ENCODE assay signal across 15 mouse cellular contexts in the genomic region with DNA sequence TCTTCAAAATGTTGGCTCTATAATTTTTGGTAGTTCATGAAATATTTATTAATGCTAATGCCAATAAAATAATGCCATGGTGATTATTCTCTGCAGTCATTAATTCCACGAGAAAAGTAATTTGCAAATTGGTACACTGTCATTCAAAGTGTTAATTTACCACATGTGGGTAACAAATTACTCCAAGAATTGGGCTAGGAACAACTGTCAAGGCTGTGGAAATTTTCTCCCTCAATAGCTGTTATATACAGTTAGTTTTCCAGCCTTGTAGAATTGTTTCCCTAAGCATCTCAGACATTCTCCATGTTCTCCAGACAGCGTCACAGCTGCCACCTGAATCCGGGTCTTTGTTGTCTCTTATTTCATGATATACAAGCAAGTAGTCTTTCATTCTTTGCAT.
DNase-seq lines count a peak whose midpoint lies in the region; ATAC-seq lines count a peak whose summit lies in the region.
"Had no signal": no experiment of that assay in that cellular context is flagged by ENCODE, and none has a peak within 500 bp of the region (broad histone marks: within the 10 kb centered on the region; RNA-seq: fewer than 3 reads in every experiment).

No protein-coding gene starts in this region.

- H3K9me3 ChIP-seq in forebrain, embryonic 14.5 days (replicated peaks; ENCODE audit: control insufficient read depth, low read length) = 0 out of 2 replicates have a peak, but pooled peaks cover 3% of the 10 kb centered on the region
- H3K9me3 ChIP-seq in forebrain, embryonic 11.5 days (ENCODE audit: control insufficient read depth, low read length) = no peaks in the 10 kb centered on the region
- H3K9me3 ChIP-seq in forebrain, embryonic 16.5 days (ENCODE audit: control insufficient read depth, low read length) = no peaks in the 10 kb centered on the region; the same call in 1 of the 2 replicates
- H3K9me3 ChIP-seq in forebrain, embryonic 12.5 days = no peaks in the 10 kb centered on the region
- H3K9me3 ChIP-seq: embryonic facial prominence, embryonic 10.5 days; embryonic facial prominence, embryonic 12.5 days had no signal

- no peak for ATAC-seq in forebrain, embryonic 14.5 days
- ATAC-seq in forebrain, embryonic 11.5 days (replicated peaks; ENCODE audit: low FRiP score) = no peak
- peak; percentile 81 for ATAC-seq in forebrain, embryonic 16.5 days
- no peak for ATAC-seq in forebrain, embryonic 12.5 days (ENCODE audit: low FRiP score)

- no peak overlapping the region for H3K9ac ChIP-seq in forebrain, embryonic 14.5 days (ENCODE audit: low read length)
- no peak overlapping the region for H3K9ac ChIP-seq in forebrain, embryonic 11.5 days (ENCODE audit: low read length)
- no peak overlapping the region for H3K9ac ChIP-seq in forebrain, embryonic 16.5 days (replicated peaks; ENCODE audit: low read depth, low read length)
- H3K9ac ChIP-seq in forebrain, embryonic 12.5 days = no peak overlapping the region
- H3K9ac ChIP-seq: embryonic facial prominence, embryonic 12.5 days had no signal

- 55% methylated on average over 3 of the region's 3 CpGs for WGBS in forebrain, embryonic 14.5 days
- WGBS in forebrain, embryonic 11.5 days = 81% methylated on average over 3 of the region's 3 CpGs
- WGBS in forebrain, embryonic 16.5 days = 41% methylated on average over 3 of the region's 3 CpGs
- WGBS in forebrain, embryonic 12.5 days = 68% methylated on average over 3 of the region's 3 CpGs

- no peaks in the 10 kb centered on the region for H3K4me1 ChIP-seq in forebrain, embryonic 14.5 days (ENCODE audit: control insufficient read depth, insufficient read depth, low read length)
- no peaks in the 10 kb centered on the region for H3K4me1 ChIP-seq in forebrain, embryonic 11.5 days (replicated peaks; ENCODE audit: control insufficient read depth, insufficient read depth, low read length)
- no peaks in the 10 kb centered on the region for H3K4me1 ChIP-seq in forebrain, embryonic 16.5 days (replicated peaks; ENCODE audit: control insufficient read depth, insufficient read depth, low read length)
- no peaks in the 10 kb centered on the region for H3K4me1 ChIP-seq in forebrain, embryonic 12.5 days
- H3K4me1 ChIP-seq: embryonic facial prominence, embryonic 10.5 days; embryonic facial prominence, embryonic 12.5 days had no signal

- peak; percentile 53 for DNase-seq in forebrain, embryonic 14.5 days (ENCODE audit: low spot score)
- DNase-seq in forebrain, embryonic 11.5 days (ENCODE audit: low spot score) = no peak
- DNase-seq in gastrocnemius, postnatal 25 days = no peak
- DNase-seq: adrenal gland, adult 2 months; adrenal gland, postnatal 10 days; adrenal gland, postnatal 25 days; cerebellum, adult 11-12 months; cerebellum, adult 2 months; cerebellum, adult 9-10 months; cerebellum, postnatal 10 days; cerebellum, postnatal 25 days had no signal

- no peak overlapping the region for H3K4me2 ChIP-seq in forebrain, embryonic 14.5 days (ENCODE audit: low read length)
- H3K4me2 ChIP-seq in forebrain, embryonic 11.5 days (ENCODE audit: low read depth, low read length, severe bottlenecking) = no peak overlapping the region
- H3K4me2 ChIP-seq in forebrain, embryonic 16.5 days (ENCODE audit: low read length) = no peak overlapping the region
- H3K4me2 ChIP-seq in forebrain, embryonic 12.5 days = no peak overlapping the region
- H3K4me2 ChIP-seq: embryonic facial prominence, embryonic 12.5 days had no signal

- no peaks in the 10 kb centered on the region for H3K27me3 ChIP-seq in forebrain, embryonic 14.5 days (replicated peaks; ENCODE audit: control insufficient read depth, insufficient read depth, low read length)
- H3K27me3 ChIP-seq in forebrain, embryonic 11.5 days (ENCODE audit: control insufficient read depth, insufficient read depth, low read length) = no peaks in the 10 kb centered on the region
- H3K27me3 ChIP-seq in forebrain, embryonic 16.5 days (replicated peaks; ENCODE audit: control insufficient read depth, insufficient read depth, low read length) = no peaks in the 10 kb centered on the region
- no peaks in the 10 kb centered on the region for H3K27me3 ChIP-seq in forebrain, embryonic 12.5 days
- H3K27me3 ChIP-seq: embryonic facial prominence, embryonic 12.5 days had no signal

- H3K27ac ChIP-seq in forebrain, embryonic 14.5 days (ENCODE audit: low read depth, low read length) = no peak overlapping the region
- H3K27ac ChIP-seq in forebrain, embryonic 11.5 days (ENCODE audit: low read depth, low read length) = no peak overlapping the region
- no peak overlapping the region for H3K27ac ChIP-seq in forebrain, embryonic 16.5 days (ENCODE audit: low read length)
- no peak overlapping the region for H3K27ac ChIP-seq in forebrain, embryonic 12.5 days
- H3K27ac ChIP-seq: embryonic facial prominence, embryonic 10.5 days; embryonic facial prominence, embryonic 12.5 days had no signal

- no peak overlapping the region for H3K4me3 ChIP-seq in forebrain, embryonic 14.5 days (ENCODE audit: low read depth, low read length)
- H3K4me3 ChIP-seq in forebrain, embryonic 11.5 days (ENCODE audit: low read depth, low read length) = no peak overlapping the region
- no peak overlapping the region for H3K4me3 ChIP-seq in forebrain, embryonic 16.5 days (replicated peaks; ENCODE audit: low read length)
- H3K4me3 ChIP-seq in forebrain, embryonic 12.5 days (replicated peaks) = no peak overlapping the region
- H3K4me3 ChIP-seq: embryonic facial prominence, embryonic 10.5 days; embryonic facial prominence, embryonic 12.5 days had no signal

- H3K36me3 ChIP-seq in forebrain, embryonic 14.5 days (ENCODE audit: control insufficient read depth, insufficient read depth, low read length) = no peaks in the 10 kb centered on the region
- H3K36me3 ChIP-seq in forebrain, embryonic 11.5 days (ENCODE audit: control insufficient read depth, insufficient read depth, low read length) = no peaks in the 10 kb centered on the region
- no peaks in the 10 kb centered on the region for H3K36me3 ChIP-seq in forebrain, embryonic 16.5 days (ENCODE audit: control insufficient read depth, insufficient read depth)
- no peaks in the 10 kb centered on the region for H3K36me3 ChIP-seq in forebrain, embryonic 12.5 days (replicated peaks)
- H3K36me3 ChIP-seq: embryonic facial prominence, embryonic 10.5 days; embryonic facial prominence, embryonic 12.5 days had no signal
